ENCODE assay signal across 12 mouse cellular contexts in the genomic region with DNA sequence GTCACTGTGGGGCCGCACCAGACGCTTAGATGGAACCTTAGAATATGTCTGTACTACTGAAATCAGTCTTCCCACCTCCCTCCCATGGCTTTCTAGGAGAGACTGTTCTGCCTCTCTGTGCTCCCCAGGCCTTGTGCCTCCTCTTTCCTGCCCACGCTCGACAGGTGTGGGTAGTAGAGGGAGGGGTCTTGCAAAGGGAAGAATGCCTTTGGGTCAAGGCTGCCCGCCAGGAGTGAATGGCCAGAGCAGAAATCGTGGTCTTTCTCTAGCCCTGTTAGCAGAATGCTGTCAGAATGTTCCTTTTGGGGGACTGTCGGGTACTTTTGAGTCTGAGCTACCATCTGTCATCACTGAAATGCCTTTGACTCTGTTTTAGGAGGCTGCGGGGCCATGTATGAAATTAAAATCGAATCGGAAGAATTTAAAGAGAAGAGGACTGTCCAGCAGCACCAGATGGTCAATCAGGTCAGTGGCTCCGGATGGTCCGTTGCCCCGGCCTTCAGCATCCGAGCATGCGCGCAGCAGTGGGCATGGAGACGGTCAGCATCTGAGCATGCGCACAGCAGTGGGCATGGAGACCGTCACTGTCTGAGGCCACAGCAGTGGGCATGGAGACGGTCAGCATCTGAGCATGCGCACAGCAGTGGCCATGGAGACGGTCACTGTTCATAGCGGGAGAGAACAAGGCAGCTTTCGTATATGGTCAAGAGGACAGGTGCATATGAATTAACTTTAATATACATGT. TPM values are rescaled to one million over a fixed set of nuclear protein-coding genes. Genes with fewer than 3 reads are reported as not detected.
DNase-seq lines count a peak whose midpoint lies in the region; ATAC-seq and TF ChIP-seq lines count a peak whose summit lies in the region.
"Had no signal": no experiment of that assay in that cellular context is flagged by ENCODE, and none has a peak within 500 bp of the region (broad histone marks: within the 10 kb centered on the region; RNA-seq: fewer than 3 reads in every experiment).

No protein-coding gene starts in this region.

- peaks cover 11% of the 10 kb centered on the region for H3K36me3 ChIP-seq in heart, embryonic 11.5 days (ENCODE audit: control insufficient read depth, insufficient read depth, low read length)
- H3K36me3 ChIP-seq in liver, postnatal 0 days (replicated peaks; ENCODE audit: insufficient read depth, low read length), result peaks cover 39% of the 10 kb centered on the region

- ATAC-seq in heart, embryonic 11.5 days (replicated peaks; ENCODE audit: insufficient number of reproducible peaks, low FRiP score, low TSS enrichment), result no peak
- no peak for ATAC-seq in liver, postnatal 0 days
- ATAC-seq: forebrain, postnatal 0 days; intestine, embryonic 15.5 days had no signal

- WGBS in heart, embryonic 11.5 days (ENCODE audit: insufficient replicate concordance), result 92% methylated on average over 24 of the region's 24 CpGs
- 90% methylated on average over 24 of the region's 24 CpGs for WGBS in liver, postnatal 0 days (ENCODE audit: insufficient replicate concordance)

- no peaks in the 10 kb centered on the region for H3K9me3 ChIP-seq in heart, embryonic 11.5 days (replicated peaks; ENCODE audit: control insufficient read depth, low read length)
- H3K9me3 ChIP-seq in liver, postnatal 0 days (ENCODE audit: low read length), result no peaks in the 10 kb centered on the region
- H3K9me3 ChIP-seq: intestine, embryonic 15.5 days had no signal

- H3K9ac ChIP-seq in heart, embryonic 11.5 days (ENCODE audit: low read depth, low read length), result peak overlapping the region; percentile 59
- peak overlapping the region; percentile 99 for H3K9ac ChIP-seq in liver, postnatal 0 days (replicated peaks)
- H3K9ac ChIP-seq: forebrain, postnatal 0 days; intestine, embryonic 15.5 days had no signal

- DNase-seq in heart, postnatal 25 days (ENCODE audit: low spot score), result no peak
- peak; percentile 18 for DNase-seq in retina, adult 2 months (ENCODE audit: low read depth, low spot score)
- no peak for DNase-seq in retina, embryonic 14.5 days (ENCODE audit: low spot score)
- DNase-seq in cerebellum, adult 9-11 months, result peak; percentile 97
- DNase-seq in liver, postnatal 0 days, result peak; percentile 13
- no peak for DNase-seq in thymus, postnatal 25 days
- no peak for DNase-seq in kidney, adult 8-10 months
- DNase-seq: forebrain, postnatal 0 days; kidney, postnatal 25 days had no signal

- H3K4me2 ChIP-seq in heart, embryonic 11.5 days, result peak overlapping the region; percentile 30
- peak overlapping the region; percentile 81 for H3K4me2 ChIP-seq in liver, postnatal 0 days (ENCODE audit: low read depth, low read length)
- H3K4me2 ChIP-seq: intestine, embryonic 15.5 days had no signal

- peaks cover 12% of the 10 kb centered on the region for H3K4me1 ChIP-seq in heart, embryonic 11.5 days (ENCODE audit: control insufficient read depth, insufficient read depth, low read length)
- H3K4me1 ChIP-seq in liver, postnatal 0 days (ENCODE audit: insufficient read depth), result peaks cover 28% of the 10 kb centered on the region

- intact Hi-C loops in heart, postnatal 25 days (cut with DNase I), result loop anchor here (5.0 kb wide), 1 partner anchor 219 kb away; the partner anchor contains the start of gene Stambp

- TF ChIP-seq EP300 in liver, postnatal 0 days (IDR thresholded peaks at IDR 0.05; ENCODE audit: low read depth), result no peak

- H3K27ac ChIP-seq in heart, embryonic 11.5 days (ENCODE audit: low read depth, low read length), result peak overlapping the region; percentile 54; the same call in 1 of the 2 replicates
- peak overlapping the region; percentile 94 for H3K27ac ChIP-seq in liver, postnatal 0 days (ENCODE audit: low read depth)
- H3K27ac ChIP-seq: intestine, embryonic 15.5 days; left cerebral cortex, adult 2 months had no signal

- no peak for TF ChIP-seq CTCF in liver, postnatal 0 days (IDR thresholded peaks at IDR 0.05; ENCODE audit: low read depth)

- H3K4me3 ChIP-seq in heart, embryonic 11.5 days (ENCODE audit: low read depth, low read length), result no peak overlapping the region
- peak overlapping the region; percentile 90 for H3K4me3 ChIP-seq in liver, postnatal 0 days (ENCODE audit: low read depth, low read length)
- H3K4me3 ChIP-seq: intestine, embryonic 15.5 days; left cerebral cortex, adult 2 months had no signal

- H3K27me3 ChIP-seq in heart, embryonic 11.5 days (ENCODE audit: control insufficient read depth, insufficient read depth, low read length), result no peaks in the 10 kb centered on the region
- H3K27me3 ChIP-seq in liver, postnatal 0 days (ENCODE audit: insufficient read depth, low read length), result no peaks in the 10 kb centered on the region
- H3K27me3 ChIP-seq: intestine, embryonic 15.5 days had no signal

RNA-seq across cellular contexts. Expression of gene Bola3, which starts 3.9 kb away (rescaled TPM):
- 279 and 280 TPM in 2 replicates for polyA plus RNA-seq in heart, embryonic 11.5 days (2014; fragmentation: Nextera tagmentation; extraction: Ambion mirVana)
- 100 to 1,000 TPM; 371 to 393 TPM for total RNA-seq in heart, postnatal 25 days (2021)
- 277 and 286 TPM in 2 replicates for polyA plus RNA-seq in liver, postnatal 0 days (2015; fragmentation: Nextera tagmentation; extraction: Ambion mirVana)

RNA-seq across cellular contexts. Expression of gene Mob1a, which starts 27.0 kb away (rescaled TPM):
- 42.2 and 49.5 TPM in 2 replicates for polyA plus RNA-seq in heart, embryonic 11.5 days (2014; fragmentation: Nextera tagmentation; extraction: Ambion mirVana)
- total RNA-seq in heart, postnatal 25 days (2021), result 10 to 100 TPM; 24.9 to 25.0 TPM
- 17.2 and 20.9 TPM in 2 replicates for polyA plus RNA-seq in liver, postnatal 0 days (2015; fragmentation: Nextera tagmentation; extraction: Ambion mirVana)

RNA-seq across cellular contexts. Expression of gene Mthfd2, which starts 27.1 kb away (rescaled TPM):
- polyA plus RNA-seq in heart, embryonic 11.5 days (2014; fragmentation: Nextera tagmentation; extraction: Ambion mirVana), result 44.5 and 45.4 TPM in 2 replicates
- total RNA-seq in heart, postnatal 25 days (2021), result 1 to 10 TPM; 2.4 to 2.6 TPM
- 16.6 and 20.9 TPM in 2 replicates for polyA plus RNA-seq in liver, postnatal 0 days (2015; fragmentation: Nextera tagmentation; extraction: Ambion mirVana)

Comparison
In these comparisons a context has a peak if more than half of its experiments do, and no peak if none do; other contexts are left out.
1. DNase-seq: peak in retina, adult 2 months (single experiment), cerebellum, adult 9-11 months (single experiment) and liver, postnatal 0 days (single experiment); none in heart, postnatal 25 days (single experiment), retina, embryonic 14.5 days (single experiment), thymus, postnatal 25 days (single experiment) and kidney, adult 8-10 months (0 of 2).